Mouse (Mus musculus): ENCODE results near the gene Ggnbp2.
"Not testable (repeated sequence)": the region's sequence is repeated elsewhere in the genome, so short reads cannot be mapped to it uniquely, and the experiment has no call there.

- TF ChIP-seq CTCF (IDR thresholded peaks at IDR 0.05; ENCODE audit: borderline replicate concordance, control insufficient read depth, extremely low read depth, insufficient read depth, low read length, poor library complexity); POLR2A (IDR thresholded peaks at IDR 0.05; ENCODE audit: control insufficient read depth, extremely low read depth, insufficient read depth, low read length, poor library complexity): not testable (repeated sequence)
Measured at GRCm38 (mm10) chr11:84876020-84876419, 5.4 kb upstream of the Ggnbp2 start.
